Mouse (Mus musculus) heart, adult 18-20 months (tissue): ENCODE results near the gene Tmem80. TPM values are rescaled to one million over a fixed set of nuclear protein-coding genes. Genes with fewer than 3 reads are reported as not detected.

Experiments used
- DNase-seq, 2 experiments: peaks; one replicate each; pipeline ENCODE4 v3.0.0; 2021 to 2022; ENCODE audit warnings: mixed read lengths in 1 of 2
- total RNA-seq, 2 experiments: library from RNA; stranded (reverse); gene quantifications; 2 replicates each; pipeline ENCODE4 v1.2.3; 2021

The Tmem80 gene
- total RNA-seq, 2 experiments from 2014 or later: 14.6 to 15.7 TPM

DNA sequence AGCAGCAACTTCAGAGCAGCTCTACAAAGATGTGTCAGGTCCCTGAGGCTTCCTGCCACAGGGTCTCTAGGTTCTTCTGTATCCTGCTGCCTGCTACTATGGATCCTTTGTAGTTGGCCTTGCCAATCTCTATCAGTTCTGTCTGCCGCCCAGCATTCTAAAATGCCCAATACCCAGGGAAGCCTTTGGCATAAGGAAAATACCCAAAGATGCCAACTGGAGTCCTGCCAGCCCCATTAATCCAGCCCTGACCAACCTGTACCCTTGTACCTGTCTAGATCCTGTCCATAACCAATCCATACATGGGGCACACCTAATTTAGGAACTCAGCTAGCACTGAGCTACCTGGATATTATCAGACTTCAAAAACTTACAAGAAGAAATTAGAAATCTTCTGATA, 2.9 kb upstream of the Tmem80 start:
- DNase-seq: no peak

DNA sequence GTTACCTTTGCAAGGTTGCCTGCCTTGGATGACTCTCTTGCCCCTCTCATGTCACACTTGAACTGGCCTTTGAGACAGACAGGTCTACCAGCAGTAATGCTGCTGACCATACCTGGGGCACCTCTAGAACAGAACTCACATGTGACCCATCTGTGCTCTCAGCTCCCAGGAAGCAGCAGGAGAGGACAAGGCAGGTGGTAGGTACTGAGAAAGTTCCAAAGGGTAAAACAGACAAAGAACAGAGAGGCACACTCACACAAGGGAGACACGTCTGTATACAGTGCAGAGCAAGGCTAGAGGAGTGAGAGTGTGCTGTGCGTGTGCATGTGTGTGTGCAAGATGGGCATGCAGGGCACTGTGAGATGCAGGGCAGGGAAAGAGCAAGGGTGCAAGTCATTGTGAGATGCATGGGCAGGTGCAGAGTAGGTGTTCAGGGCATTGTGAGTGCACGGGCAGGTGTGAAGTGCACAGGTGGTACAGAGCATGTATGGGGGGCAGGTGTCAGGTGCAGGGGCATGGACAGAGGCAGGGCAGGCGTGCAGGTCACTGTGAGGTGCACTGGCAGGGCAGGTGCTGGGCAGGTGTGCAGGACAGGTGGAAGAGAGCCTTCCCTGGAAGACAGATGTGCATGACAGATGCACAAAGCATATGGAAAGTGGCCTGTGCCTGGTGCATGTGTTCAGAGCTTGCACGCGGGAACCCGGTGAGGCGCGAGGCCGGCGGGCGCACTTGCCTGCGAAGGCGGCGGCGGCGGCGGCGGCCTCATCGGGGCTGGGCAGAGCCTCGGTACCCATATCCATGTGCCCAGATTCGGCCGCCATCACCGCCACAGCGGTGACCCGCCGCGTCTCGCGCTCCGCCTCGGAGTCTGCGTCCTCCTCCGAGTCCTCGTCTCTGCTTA, 743 bp upstream of the Tmem80 start:
- DNase-seq: peak in 1 of 2 experiments; percentile 21

DNA sequence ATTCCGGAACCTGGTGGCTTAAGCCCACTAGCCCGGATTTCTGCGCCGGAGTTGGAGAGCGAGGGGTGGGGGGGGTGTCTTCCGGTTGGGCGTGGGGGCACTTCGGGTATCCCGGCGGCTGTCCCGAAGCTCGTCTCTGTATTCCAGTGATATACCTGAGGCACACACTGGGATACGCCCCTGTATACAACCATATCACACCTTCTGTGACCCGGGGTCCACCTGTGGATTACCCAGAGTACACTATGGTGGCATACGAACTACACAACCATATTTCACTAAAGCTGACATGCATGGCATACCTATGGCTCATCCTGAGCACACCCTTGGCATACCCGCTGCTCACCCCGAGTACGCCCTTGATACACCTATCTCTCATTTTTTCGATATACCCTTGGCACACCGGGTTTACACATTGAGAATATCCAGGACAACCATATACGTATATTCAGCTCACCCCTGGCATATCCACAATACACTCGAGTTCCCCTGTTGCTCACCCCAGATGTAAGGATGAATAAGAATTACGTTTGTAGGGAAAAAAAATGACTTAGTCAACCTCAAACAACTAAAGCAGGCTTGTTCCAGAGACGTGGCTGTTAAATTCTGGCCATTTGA, 943 bp downstream of the Tmem80 start:
- no peak for DNase-seq

DNA sequence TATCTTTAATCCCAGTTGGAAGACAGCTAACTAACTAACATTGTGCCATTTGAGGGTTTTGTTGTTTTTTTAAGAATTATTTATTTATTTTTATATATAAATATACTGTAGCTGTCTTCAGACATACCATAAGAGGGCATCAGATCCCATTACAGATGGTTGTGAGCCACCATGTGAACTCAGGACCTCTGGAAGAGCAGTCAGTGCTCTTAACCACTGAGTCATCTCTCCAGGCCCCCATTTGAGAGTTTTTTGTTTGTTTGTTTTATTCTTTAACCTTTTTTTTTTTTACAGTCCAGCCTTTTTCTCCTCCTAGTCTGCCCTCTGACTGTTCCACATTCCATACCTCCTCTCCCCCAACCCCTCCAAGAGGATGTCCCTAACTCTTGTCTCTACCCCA, 3.2 kb downstream of the Tmem80 start:
- no peak for DNase-seq

GRCm38 (mm10) chr7:141331990-141332389, 4.5 kb downstream of the Tmem80 start:
- no peak for DNase-seq

GRCm38 (mm10) chr7:141335044-141335579, 7.6 kb downstream of the Tmem80 start:
- DNase-seq: no peak

- no peak for DNase-seq
Observed at GRCm38 (mm10) chr7:141335682-141336081, 8.1 kb downstream of the Tmem80 start.

DNA sequence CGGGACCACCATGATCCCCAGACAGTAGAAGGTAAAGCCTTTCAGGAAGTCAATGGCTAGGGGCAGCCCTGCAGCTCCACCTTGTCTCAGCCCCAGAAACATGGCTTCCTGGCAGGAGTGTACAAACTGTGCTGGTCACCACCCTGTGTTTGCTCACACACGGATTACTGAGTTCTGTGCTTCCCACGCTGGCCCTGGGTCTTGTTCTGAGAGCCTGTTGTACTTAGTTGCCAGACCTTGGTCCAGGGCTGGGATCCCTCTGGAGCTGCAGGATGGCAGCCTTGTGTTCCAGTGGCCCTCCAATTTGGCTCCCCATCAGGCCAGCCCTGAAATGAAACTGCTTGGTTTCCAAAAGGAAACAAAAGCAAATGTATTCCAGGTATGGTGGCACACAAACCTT, 8.8 kb downstream of the Tmem80 start:
- DNase-seq: no peak

- DNase-seq: no peak
Observed at GRCm38 (mm10) chr7:141337716-141338416, 10.3 kb downstream of the Tmem80 start.

DNA sequence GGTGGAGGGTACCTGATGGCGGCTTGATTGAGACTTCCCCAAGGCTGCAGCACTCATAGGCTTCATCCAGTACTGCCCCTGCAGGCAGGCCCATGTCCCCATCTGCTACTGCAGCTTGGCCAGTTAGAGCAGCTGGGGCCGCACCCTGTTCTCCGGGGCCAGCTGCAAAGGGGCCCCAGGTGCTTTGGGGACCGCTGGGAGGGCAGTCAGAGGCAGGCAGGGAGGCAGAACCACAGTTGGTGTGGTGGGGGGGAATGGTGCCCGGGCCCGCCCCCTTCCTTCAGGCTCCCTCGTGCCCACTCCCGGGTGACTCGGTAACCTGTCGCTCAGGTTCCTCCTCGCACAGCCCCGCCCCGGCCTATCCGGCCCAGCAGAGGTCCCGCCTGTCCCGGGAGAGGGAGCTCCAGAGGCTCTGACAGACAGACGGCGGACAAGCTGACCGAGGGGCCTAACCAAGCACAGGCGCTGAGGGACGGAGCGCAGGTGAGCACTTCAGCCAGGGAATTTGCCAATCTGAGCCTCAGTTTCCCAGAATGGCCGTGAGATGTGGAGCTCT, 11.1 kb downstream of the Tmem80 start, which contains the start of gene Eps8l2:
Gene Eps8l2 (plus strand): TSS at position 305 of the 556 bp plus-strand sequence.
- DNase-seq: peak in 1 of 2 experiments; percentile 27

DNA sequence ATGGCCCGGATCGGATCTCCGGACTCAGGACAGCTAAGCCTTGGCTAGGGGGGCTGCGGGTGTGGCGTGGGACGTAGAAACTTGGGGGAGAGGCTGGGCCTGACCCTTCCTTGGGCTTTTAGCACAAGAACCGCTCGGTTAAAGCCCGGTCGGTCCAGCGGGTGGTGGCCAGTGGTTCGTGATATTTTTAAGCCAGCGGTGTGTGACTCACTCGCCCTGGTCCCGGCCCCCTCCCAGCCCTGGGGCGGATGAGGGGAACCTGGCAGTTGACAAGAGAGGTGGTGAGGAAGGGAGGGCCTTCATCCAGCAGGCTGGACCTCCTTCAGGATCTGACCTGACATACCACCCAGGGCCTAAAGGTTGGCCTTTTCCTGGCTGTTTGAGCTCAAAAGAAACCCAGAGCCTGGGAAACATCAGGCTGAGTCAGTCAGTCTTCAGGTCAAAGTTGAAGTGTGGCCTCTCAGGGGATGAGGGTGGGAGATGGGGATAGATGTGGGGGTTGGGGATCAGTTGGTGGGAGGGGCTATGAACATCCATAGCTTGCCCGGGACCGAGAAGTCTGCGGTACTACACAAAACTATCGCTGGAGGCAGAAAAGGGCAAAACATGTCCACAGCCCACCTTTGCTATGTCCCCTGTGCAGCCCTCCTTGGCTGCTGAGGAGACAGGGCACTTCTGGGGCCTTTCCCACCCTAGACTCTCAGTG, 11.8 kb downstream of the Tmem80 start:
- no peak for DNase-seq

GRCm38 (mm10) chr7:141340023-141340422, 12.5 kb downstream of the Tmem80 start:
- DNase-seq: no peak

GRCm38 (mm10) chr7:141340476-141340875, 12.9 kb downstream of the Tmem80 start:
- DNase-seq: no peak

- DNase-seq: no peak
Observed at GRCm38 (mm10) chr7:141341689-141342226, 14.2 kb downstream of the Tmem80 start.

- no peak for DNase-seq
Observed at GRCm38 (mm10) chr7:141343230-141343629, 15.7 kb downstream of the Tmem80 start.

DNA sequence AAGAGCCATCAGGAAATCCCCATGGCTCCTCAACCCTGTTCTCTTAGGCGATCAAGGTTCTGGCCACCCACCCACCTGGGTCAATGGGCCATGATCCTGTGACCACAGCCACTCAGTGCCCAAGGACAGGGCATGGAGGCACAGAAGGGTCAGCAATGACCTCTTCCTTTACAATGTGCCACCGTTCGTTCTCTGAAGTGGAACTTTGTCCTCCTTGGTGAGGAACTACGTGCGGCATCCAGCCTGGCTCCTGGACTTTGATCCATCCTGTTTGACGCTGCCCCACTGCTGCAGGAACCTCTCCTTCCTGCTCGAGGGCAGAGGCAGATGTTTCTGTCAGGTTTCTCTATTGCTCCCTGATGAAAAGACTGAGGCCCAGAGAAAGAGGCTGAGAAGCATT, 16.2 kb downstream of the Tmem80 start:
- DNase-seq: no peak

DNA sequence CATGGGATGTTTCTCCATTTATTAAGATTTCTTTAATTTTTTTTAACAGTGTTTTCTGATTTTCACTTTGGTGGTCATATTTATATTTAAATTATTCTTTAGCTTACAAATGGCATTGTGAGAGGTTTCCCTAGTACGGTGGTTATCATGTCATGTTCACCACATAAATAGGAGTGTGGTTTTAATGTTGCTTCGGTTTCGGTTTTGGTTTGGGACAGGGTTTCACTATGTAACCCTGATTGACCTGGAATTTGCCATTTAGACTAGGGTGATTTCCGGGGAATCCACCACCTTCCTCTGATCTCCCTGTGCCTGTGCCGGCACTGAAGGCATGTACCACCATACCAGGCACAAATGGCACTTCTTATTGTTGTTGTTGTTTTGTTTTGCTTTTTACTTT, 17.2 kb downstream of the Tmem80 start:
- DNase-seq: no peak

DNA sequence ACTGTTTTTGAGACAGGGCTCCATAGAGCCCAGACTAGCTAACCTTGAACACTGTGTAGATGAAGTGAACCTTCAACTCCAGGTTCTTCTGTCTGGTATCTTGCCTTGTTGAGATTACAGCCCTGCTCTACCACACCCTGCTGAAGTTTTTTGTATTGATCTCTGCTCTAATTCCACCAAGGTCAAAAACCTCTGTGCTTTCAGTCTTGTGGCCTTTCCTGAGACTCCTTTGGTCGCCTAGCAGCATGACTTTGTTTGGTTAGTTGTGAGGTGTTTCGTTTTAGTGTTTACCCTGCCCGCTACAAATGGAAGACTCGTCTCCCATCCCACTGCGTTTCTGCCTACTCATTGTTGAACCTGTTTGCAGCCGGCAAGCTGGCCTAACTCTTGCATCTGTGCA, 23.5 kb downstream of the Tmem80 start:
- DNase-seq: no peak

- no peak for DNase-seq
Observed at GRCm38 (mm10) chr7:141355051-141355450, 27.5 kb downstream of the Tmem80 start.

GRCm38 (mm10) chr7:141355626-141356326, 28.2 kb downstream of the Tmem80 start:
- DNase-seq: no peak

DNA sequence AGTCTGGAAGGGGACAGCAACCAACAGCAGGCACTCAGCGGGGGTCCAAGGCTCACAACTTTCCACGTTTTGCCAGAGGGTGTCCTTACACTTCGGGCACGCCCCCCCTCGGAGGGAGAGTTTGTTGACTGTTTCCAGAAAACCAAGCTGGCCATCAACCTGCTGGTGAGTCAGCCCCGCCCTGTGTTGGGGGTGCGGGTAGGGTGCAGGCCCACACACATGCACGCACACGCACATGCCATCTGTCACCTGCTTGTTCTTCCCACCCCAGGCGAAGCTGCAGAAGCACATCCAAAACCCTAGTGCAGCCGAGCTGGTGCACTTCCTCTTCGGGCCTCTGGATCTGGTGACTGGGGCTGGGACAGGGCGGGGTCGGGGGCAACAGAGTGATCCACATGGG, 29.4 kb downstream of the Tmem80 start:
- no peak for DNase-seq
